Mouse (Mus musculus) intestine, embryonic 15.5 days (tissue): ENCODE results near the gene Mylip. TPM values are rescaled to one million over a fixed set of nuclear protein-coding genes. Genes with fewer than 3 reads are reported as not detected.

Source experiments
- ATAC-seq: fragments of 200-750 bp; cut with Nextera tagmentation; 2 replicates; pipeline ENCODE4 v1.8.0; 2017; ENCODE audit warnings: moderate TSS enrichment, moderate library complexity
- H3K27ac ChIP-seq: fragments of 300-500 bp; sonication (generic); 2 replicates; pipeline ENCODE4 v1.5.1; 2015; ENCODE audit warnings: mild to moderate bottlenecking, inconsistent platforms
- H3K27me3 ChIP-seq: fragments of 300-500 bp; sonication (generic); replicated peaks from 2 replicates; pipeline ENCODE4 v1.6.1; 2015; ENCODE audit warnings: inconsistent platforms
- H3K36me3 ChIP-seq: fragments of 300-500 bp; sonication (generic); 2 replicates; pipeline ENCODE4 v1.6.1; 2015; ENCODE audit warnings: inconsistent platforms
- H3K4me1 ChIP-seq: fragments of 300-500 bp; sonication (generic); replicated peaks from 2 replicates; pipeline ENCODE4 v1.6.1; 2015; ENCODE audit warnings: inconsistent platforms
- H3K4me2 ChIP-seq: fragments of 300-500 bp; sonication (generic); replicated peaks from 2 replicates; pipeline ENCODE4 v1.6.1; 2015; ENCODE audit warnings: mild to moderate bottlenecking, inconsistent platforms
- H3K4me3 ChIP-seq: fragments of 300-500 bp; sonication (generic); replicated peaks from 2 replicates; pipeline ENCODE4 v1.5.1; 2015; ENCODE audit warnings: inconsistent platforms
- H3K9ac ChIP-seq: fragments of 300-500 bp; sonication (generic); 2 replicates; pipeline ENCODE4 v1.6.1; 2015; ENCODE audit warnings: inconsistent platforms
- H3K9me3 ChIP-seq: fragments of 300-500 bp; sonication (generic); 2 replicates; pipeline ENCODE4 v1.6.1; 2016; ENCODE audit warnings: inconsistent platforms
- WGBS: fragments of 180-500 bp; shearing (Covaris S2); methylation state at CpG from one replicate; pipeline ENCODE4 v1.1.7; 2015; 5-methylcytosine and 5-hydroxymethylcytosine counted together
- polyA plus RNA-seq: library from polyadenylated mRNA; unstranded; fragments of >200 nt; fragmentation: Nextera tagmentation; extraction: Ambion mirVana; gene quantifications from 2 replicates; pipeline ENCODE4 v1.2.1, GENCODE M21; 2015

Mylip gene
- polyA plus RNA-seq, 1 experiment from 2014 or later: 6.9 TPM

DNA sequence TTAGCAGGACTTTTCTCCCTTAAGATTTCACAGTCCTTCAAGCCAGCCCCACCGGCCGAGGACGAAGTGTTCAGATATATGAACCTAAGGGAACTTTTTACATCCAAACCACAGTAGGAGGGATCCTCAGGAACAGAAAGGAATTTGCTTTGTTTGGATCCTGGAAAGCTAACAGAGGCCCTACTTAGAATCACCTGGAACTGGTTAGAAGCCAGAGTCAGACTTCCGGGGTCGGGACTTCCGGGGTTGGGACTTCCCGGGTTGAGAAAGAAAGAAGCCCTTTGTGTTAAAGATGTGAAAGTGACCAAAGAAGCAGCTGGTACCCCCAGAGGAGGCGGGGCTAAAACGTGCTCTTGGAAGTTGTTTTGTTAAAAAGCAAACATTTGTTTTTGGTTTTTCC lies 24.5 kb downstream of the Mylip start:
- no peaks in the 10 kb centered on the region for H3K9me3 ChIP-seq
- ATAC-seq: no peak

DNA sequence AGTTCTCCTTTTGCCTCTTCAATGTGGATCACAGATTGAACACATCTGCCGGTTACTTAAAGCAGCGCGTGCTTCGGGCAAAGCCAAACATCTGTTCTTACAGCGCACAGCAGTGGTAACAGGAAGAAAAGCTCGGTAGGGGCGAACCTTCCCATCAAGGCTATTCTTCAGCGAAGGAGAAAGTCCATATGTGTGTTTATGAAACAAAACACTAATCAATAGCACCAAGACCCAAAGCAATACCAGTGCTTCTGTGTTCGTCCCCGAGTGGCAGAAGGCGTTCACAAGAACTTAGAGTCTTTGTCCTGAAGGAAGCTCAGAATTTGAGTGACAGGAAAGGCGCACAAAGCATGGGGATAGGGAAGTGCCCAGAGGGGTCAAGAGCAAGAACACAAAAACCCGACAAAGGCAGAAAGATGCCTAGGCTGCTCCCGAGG lies 27.1 kb downstream of the Mylip start:
- Histone ChIP-seq H3K4me3 (no peak overlapping the region), H3K9ac (no peak overlapping the region), H3K27me3 (no peaks in the 10 kb centered on the region), H3K36me3 (peaks cover 14% of the 10 kb centered on the region; the same call in 1 of the 2 replicates), H3K27ac (no peak overlapping the region), H3K4me2 (no peak overlapping the region), H3K4me1 (no peaks in the 10 kb centered on the region), H3K9me3 (no peaks in the 10 kb centered on the region)
- WGBS: 41% methylated on average over 14 of the region's 14 CpGs
- ATAC-seq: no peak

More for the DNA sequence above, 24.5 kb downstream of the Mylip start:
- no peak overlapping the region for H3K4me2 ChIP-seq
- H3K27ac ChIP-seq: no peak overlapping the region
- H3K36me3 ChIP-seq: peaks cover 14% of the 10 kb centered on the region; the same call in 1 of the 2 replicates
- no peaks in the 10 kb centered on the region for H3K27me3 ChIP-seq
- no peak overlapping the region for H3K9ac ChIP-seq
- no peaks in the 10 kb centered on the region for H3K4me1 ChIP-seq
- H3K4me3 ChIP-seq: no peak overlapping the region
- WGBS: 63% methylated on average over 9 of the region's 9 CpGs

DNA sequence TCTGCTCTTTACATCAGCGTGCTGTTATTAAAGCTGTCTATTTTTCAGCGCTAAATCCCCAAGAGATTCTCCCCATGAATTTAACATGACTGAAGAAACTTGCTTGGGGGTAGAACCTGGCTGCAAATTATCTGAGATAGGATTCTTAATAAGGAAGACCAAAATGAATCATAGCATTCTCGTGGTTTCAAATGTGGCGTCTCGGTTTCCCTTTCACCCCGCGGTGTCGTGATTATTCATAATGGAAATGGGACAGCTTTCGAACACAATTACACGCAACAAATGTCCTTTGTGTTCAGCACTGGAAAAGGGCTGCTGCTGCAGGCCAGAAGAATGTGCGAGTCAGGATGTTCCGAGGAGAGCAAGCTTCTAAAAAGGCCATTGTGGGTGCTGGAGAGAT lies 29.4 kb downstream of the Mylip start:
- H3K4me1 ChIP-seq: no peaks in the 10 kb centered on the region
- no peak overlapping the region for H3K9ac ChIP-seq
- H3K9me3 ChIP-seq: no peaks in the 10 kb centered on the region
- WGBS: 83% methylated on average over 12 of the region's 12 CpGs
- no peaks in the 10 kb centered on the region for H3K36me3 ChIP-seq
- no peak for ATAC-seq
- H3K4me2 ChIP-seq: no peak overlapping the region
- no peak overlapping the region for H3K4me3 ChIP-seq
- no peak overlapping the region for H3K27ac ChIP-seq
- H3K27me3 ChIP-seq: no peaks in the 10 kb centered on the region

DNA sequence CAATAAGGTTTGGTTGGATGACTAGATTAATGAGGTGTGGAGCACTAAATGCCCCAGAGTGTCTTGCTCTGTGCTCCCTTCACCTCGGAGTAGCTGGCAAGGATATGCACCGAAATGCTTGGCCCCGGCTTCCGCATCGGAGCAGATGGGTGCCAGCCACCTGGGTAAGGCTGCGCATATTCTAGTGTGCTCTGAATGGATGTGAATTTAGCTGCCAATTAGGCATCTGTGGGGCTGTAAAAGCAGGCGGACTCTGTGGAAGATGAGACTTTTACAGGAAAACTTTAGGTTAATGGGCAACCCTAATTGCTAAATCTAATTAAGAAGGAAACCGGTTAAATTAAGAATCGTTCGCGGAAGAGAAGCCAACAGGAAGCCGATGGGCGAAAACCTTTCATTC lies 32.7 kb downstream of the Mylip start:
- Histone ChIP-seq H3K27ac (no peak overlapping the region), H3K4me1 (no peaks in the 10 kb centered on the region), H3K4me3 (no peak overlapping the region), H3K36me3 (no peaks in the 10 kb centered on the region), H3K27me3 (no peaks in the 10 kb centered on the region), H3K4me2 (no peak overlapping the region), H3K9ac (no peak overlapping the region), H3K9me3 (no peaks in the 10 kb centered on the region)
- ATAC-seq: no peak
- WGBS: 90% methylated on average over 13 of the region's 13 CpGs

DNA sequence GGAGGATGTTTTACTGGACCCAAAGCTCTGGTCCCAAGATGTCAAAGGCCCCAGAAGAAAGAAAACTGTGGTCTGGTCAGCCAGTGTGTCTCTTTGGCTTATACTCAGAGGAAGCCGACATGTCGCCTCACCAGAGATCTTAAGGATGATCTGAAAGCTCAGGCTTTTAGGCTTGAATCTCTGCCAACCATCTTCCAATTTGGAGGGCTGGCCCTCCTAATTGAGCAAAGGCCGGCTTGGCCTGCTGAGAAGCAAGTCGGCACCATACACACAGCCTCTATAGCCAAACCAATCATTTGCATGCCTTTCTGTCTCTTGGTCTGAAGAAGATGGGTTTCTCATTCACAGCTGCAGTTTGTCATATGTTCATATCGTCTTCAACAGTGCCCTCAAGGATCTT lies 33.2 kb downstream of the Mylip start:
- no peaks in the 10 kb centered on the region for H3K27me3 ChIP-seq
- no peak overlapping the region for H3K27ac ChIP-seq
- WGBS: 67% methylated on average over 5 of the region's 5 CpGs
- no peaks in the 10 kb centered on the region for H3K4me1 ChIP-seq
- ATAC-seq: no peak
- H3K4me2 ChIP-seq: no peak overlapping the region
- H3K9ac ChIP-seq: no peak overlapping the region
- H3K36me3 ChIP-seq: no peaks in the 10 kb centered on the region
- no peak overlapping the region for H3K4me3 ChIP-seq
- H3K9me3 ChIP-seq: no peaks in the 10 kb centered on the region

DNA sequence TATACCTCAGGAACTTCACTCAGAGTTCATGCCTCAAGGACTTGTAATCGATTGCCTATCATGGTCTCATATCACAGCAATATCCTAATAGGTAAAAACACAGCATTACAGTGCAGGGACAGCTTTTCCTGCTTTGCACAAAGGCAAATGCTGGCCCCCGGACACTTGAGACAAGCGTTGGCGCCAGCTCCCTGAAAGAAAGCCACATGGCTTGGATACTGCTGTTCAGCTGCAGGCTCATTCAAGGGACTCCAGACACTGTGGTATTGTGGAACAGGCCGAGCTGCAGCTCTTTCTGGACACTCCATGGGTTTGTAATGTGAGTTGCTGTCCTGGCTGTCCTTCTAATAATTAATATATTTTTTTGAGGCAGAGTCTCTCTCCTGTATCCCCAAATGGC lies 34.4 kb downstream of the Mylip start:
- WGBS: 78% methylated on average over 5 of the region's 5 CpGs
- H3K27ac ChIP-seq: no peak overlapping the region
- no peaks in the 10 kb centered on the region for H3K4me1 ChIP-seq
- no peak overlapping the region for H3K4me3 ChIP-seq
- no peaks in the 10 kb centered on the region for H3K27me3 ChIP-seq
- no peaks in the 10 kb centered on the region for H3K9me3 ChIP-seq
- H3K36me3 ChIP-seq: no peaks in the 10 kb centered on the region
- H3K9ac ChIP-seq: no peak overlapping the region
- no peak overlapping the region for H3K4me2 ChIP-seq
- ATAC-seq: no peak

DNA sequence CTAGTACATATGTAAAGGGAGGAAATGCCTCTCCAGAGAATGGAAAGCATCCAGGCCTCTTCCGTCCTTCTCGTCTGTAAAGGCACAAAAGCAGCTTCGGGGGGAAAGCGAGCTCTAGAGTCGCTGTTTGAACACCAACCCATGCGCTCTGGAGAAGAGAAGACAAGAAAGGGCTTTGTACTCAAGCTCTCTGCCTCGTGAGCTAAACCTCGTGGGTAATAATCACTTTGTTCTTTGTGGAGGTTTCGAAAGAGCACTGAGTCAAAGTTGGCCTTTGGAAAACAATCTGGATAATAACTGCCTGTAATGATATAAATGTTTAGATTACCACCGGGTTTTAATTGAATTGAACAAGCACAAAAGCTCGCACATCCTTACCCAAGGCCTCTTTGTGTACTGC lies 39.7 kb downstream of the Mylip start:
- Histone ChIP-seq H3K4me2 (no peak overlapping the region), H3K27ac (no peak overlapping the region), H3K36me3 (no peaks in the 10 kb centered on the region), H3K9me3 (no peaks in the 10 kb centered on the region), H3K27me3 (no peaks in the 10 kb centered on the region), H3K4me3 (no peak overlapping the region), H3K9ac (no peak overlapping the region), H3K4me1 (no peaks in the 10 kb centered on the region)
- 41% methylated on average over 11 of the region's 11 CpGs for WGBS
- ATAC-seq: no peak

DNA sequence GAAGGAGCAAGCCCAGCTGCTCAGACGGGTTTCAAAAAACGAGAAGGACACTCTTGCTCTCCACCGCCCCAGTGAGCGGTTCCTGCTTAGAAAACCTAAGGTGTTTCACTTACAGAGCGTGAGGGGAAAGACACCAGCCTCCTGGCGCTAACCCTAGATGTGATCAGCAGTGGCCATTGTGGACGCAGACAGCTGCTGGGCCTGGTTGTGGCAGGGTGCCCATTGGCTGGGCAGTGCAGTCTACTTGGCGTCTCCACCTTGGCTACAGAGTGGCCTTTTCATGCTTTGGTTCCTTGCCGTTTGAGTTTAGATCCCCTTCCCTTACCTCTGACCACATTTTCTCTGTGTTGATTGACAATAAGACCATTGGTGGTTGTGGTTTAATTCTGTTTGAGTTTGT lies 47.6 kb downstream of the Mylip start:
- no peaks in the 10 kb centered on the region for H3K36me3 ChIP-seq
- H3K4me1 ChIP-seq: no peaks in the 10 kb centered on the region
- WGBS: 87% methylated on average over 9 of the region's 9 CpGs
- no peak overlapping the region for H3K9ac ChIP-seq
- no peak for ATAC-seq
- H3K4me2 ChIP-seq: no peak overlapping the region
- H3K27ac ChIP-seq: no peak overlapping the region
- no peak overlapping the region for H3K4me3 ChIP-seq
- no peaks in the 10 kb centered on the region for H3K27me3 ChIP-seq
- H3K9me3 ChIP-seq: no peaks in the 10 kb centered on the region

DNA sequence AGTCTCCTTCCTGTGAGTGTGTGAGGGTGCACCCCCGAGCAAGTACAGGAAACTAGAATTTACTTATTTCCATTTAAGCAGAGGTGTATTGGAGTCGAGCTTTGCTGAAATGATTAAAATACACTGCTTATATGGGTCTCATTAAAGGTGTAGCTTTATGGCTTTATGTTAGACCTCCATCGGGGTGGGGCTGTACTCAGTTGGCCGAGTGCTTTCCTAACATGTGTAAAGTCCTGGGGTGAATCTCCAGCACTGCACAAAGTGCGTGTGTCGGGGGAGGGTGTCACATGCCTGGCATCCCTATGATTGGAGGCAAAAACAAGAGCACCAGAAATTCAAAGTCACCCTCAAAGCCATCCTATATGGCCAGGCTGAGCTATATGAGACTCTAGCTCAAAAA lies 49.3 kb downstream of the Mylip start:
- ATAC-seq: no peak
- Histone ChIP-seq H3K9ac (no peak overlapping the region), H3K27me3 (no peaks in the 10 kb centered on the region), H3K4me1 (0 out of 2 replicates have a peak, but pooled peaks cover 4% of the 10 kb centered on the region), H3K4me2 (no peak overlapping the region), H3K9me3 (no peaks in the 10 kb centered on the region), H3K36me3 (no peaks in the 10 kb centered on the region), H3K4me3 (no peak overlapping the region), H3K27ac (no peak overlapping the region)
- WGBS: 73% methylated on average over 6 of the region's 6 CpGs

DNA sequence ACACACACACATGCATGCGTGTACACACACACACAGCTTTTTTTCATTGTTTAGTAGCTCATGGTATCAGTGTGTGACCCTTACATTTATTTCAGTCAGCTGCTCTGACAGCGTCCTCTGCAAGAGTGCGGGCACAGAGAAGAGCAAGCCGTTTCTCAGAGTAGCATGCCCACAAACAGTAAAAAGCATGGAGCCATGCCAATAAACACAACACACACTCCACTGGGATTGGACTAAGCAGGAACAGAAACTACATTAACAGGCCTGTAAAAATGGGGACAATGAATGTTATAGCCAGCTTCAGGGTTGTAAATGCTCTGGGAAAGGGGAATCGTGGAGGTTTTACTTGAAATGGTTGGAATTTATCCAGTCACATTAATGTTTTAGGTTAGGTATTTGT lies 50.7 kb downstream of the Mylip start:
- H3K4me3 ChIP-seq: no peak overlapping the region

DNA sequence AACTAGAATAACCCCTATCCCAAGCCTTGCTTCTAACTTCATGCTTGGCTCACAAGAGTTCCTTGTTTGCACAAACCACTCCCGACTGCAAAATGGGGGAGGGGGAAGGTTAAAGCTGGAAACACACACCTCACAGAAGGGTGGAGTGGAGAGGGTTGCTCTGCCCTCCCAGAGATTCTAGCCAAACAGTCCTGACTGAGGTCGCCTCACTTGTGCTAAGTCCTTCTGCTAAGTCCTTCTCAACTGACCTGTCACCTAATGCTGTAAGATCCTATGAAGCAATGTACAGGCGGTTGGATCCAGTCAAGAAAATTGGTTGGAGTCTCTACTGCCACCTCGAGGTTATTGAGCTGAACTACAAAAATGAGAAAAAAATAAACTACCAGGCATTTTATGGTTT lies 52.9 kb downstream of the Mylip start:
- H3K4me3 ChIP-seq: no peak overlapping the region
- H3K4me2 ChIP-seq: 0 out of 2 replicates have a peak overlapping the region, but pooled peaks have one; percentile 26
- no peaks in the 10 kb centered on the region for H3K9me3 ChIP-seq
- H3K27me3 ChIP-seq: no peaks in the 10 kb centered on the region
- peak; percentile 77 for ATAC-seq
- no peaks in the 10 kb centered on the region for H3K36me3 ChIP-seq
- no peak overlapping the region for H3K9ac ChIP-seq
- WGBS: 25% methylated on average over 4 of the region's 4 CpGs
- no peak overlapping the region for H3K27ac ChIP-seq
- H3K4me1 ChIP-seq: 0 out of 2 replicates have a peak, but pooled peaks cover 4% of the 10 kb centered on the region

More for the DNA sequence above, 50.7 kb downstream of the Mylip start:
- ATAC-seq: no peak
- Histone ChIP-seq H3K4me1 (0 out of 2 replicates have a peak, but pooled peaks cover 4% of the 10 kb centered on the region), H3K36me3 (no peaks in the 10 kb centered on the region), H3K27ac (no peak overlapping the region), H3K27me3 (no peaks in the 10 kb centered on the region), H3K4me2 (no peak overlapping the region), H3K9me3 (no peaks in the 10 kb centered on the region), H3K9ac (no peak overlapping the region)
- WGBS: 71% methylated on average over 5 of the region's 5 CpGs

DNA sequence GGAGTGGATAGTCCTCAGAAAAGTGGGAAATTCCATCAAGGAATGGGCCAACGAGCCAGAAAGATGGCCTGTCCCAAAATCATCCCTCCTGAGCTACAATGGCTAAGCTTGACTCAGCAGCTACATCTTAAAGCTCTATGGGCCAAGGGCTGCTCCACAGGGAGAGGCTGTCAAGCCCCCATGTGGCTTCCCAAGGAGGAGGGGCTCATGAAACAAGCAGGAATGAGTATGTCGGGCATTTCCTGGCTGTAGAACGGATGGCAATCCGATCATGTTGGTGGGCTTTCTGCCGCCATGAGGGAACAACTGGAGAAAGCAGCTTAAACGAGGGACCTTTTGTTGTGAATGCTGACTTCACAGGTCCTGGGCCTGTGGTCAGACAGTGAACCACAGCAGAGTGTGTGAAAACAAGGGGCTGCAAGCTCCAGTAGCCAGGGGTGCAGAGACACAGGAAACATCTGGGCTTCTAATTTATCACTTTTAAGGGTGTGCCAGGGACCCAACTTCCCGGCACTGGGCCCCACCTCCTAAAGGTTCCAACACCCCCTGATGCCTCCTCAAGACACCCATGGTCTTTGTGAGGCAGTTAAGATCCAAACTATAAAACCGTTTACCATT lies 53.5 kb downstream of the Mylip start:
- no peaks in the 10 kb centered on the region for H3K9me3 ChIP-seq
- no peak overlapping the region for H3K4me2 ChIP-seq
- ATAC-seq: no peak
- no peaks in the 10 kb centered on the region for H3K36me3 ChIP-seq
- 65% methylated on average over 8 of the region's 8 CpGs for WGBS
- no peak overlapping the region for H3K4me3 ChIP-seq
- no peaks in the 10 kb centered on the region for H3K27me3 ChIP-seq
- no peak overlapping the region for H3K9ac ChIP-seq
- H3K27ac ChIP-seq: no peak overlapping the region
- 0 out of 2 replicates have a peak, but pooled peaks cover 4% of the 10 kb centered on the region for H3K4me1 ChIP-seq

DNA sequence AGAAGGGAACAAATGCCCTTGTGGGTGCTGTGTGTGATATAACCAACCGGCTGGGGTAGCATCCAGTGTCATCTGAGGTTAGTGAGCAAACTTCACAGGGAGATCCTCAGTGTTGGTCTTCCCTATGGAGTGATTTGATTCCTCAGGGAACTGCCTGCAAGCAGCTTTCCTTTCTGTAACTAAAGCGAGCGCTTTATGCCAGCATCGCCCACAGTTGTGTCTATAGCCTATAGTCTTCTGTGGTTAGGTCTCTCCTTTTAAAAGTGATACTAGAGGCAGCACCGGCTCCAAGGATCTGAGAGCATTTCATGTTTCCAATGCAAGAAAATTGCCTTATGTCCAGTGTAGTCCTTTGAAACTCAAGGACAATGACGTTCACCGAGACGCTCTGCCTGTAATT lies 54.7 kb downstream of the Mylip start:
- Histone ChIP-seq H3K27me3 (no peaks in the 10 kb centered on the region), H3K4me1 (0 out of 2 replicates have a peak, but pooled peaks cover 4% of the 10 kb centered on the region), H3K9ac (no peak overlapping the region), H3K4me2 (no peak overlapping the region), H3K9me3 (no peaks in the 10 kb centered on the region), H3K4me3 (no peak overlapping the region), H3K36me3 (no peaks in the 10 kb centered on the region), H3K27ac (no peak overlapping the region)
- no peak for ATAC-seq
- 82% methylated on average over 8 of the region's 8 CpGs for WGBS
